Mouse (Mus musculus) heart, embryonic 10.5 days (tissue): Measurements from ENCODE around the gene Gm42674. TPM values are rescaled to one million over a fixed set of nuclear protein-coding genes. Genes with fewer than 3 reads are reported as not detected.

Experiments used
- DNase-seq: peaks from one replicate; pipeline ENCODE4 v3.0.0-alpha.2; 2017; ENCODE audit warnings: low spot score
- H3K27ac ChIP-seq: fragments of 300-500 bp; sonication (generic); 2 replicates; pipeline ENCODE4 v1.5.1; 2016; ENCODE audit warnings: mild to moderate bottlenecking
- H3K27me3 ChIP-seq: fragments of 300-500 bp; sonication (generic); 2 replicates; pipeline ENCODE4 v1.6.1; 2016; ENCODE audit warnings: mild to moderate bottlenecking; ENCODE audit not compliant: poor library complexity, insufficient read depth, severe bottlenecking
- H3K36me3 ChIP-seq: fragments of 300-500 bp; sonication (generic); 2 replicates; pipeline ENCODE4 v1.6.1; 2016; ENCODE audit warnings: mild to moderate bottlenecking, moderate library complexity
- H3K4me1 ChIP-seq: fragments of 300-500 bp; sonication (generic); 2 replicates; pipeline ENCODE4 v1.6.1; 2016; ENCODE audit warnings: mild to moderate bottlenecking
- H3K4me3 ChIP-seq: fragments of 300-500 bp; sonication (generic); 2 replicates; pipeline ENCODE4 v1.5.1; 2016; ENCODE audit warnings: mild to moderate bottlenecking, moderate library complexity
- H3K9me3 ChIP-seq: fragments of 300-500 bp; sonication (generic); 2 replicates; pipeline ENCODE4 v1.6.1; 2016; ENCODE audit warnings: mild to moderate bottlenecking, moderate library complexity
- WGBS: fragments of 180-500 bp; shearing (Covaris S2); methylation state at CpG from one replicate; pipeline ENCODE4 v1.1.7; 2016; 5-methylcytosine and 5-hydroxymethylcytosine counted together
- polyA plus RNA-seq: library from polyadenylated mRNA; unstranded; fragments of >200 nt; fragmentation: Nextera tagmentation; extraction: Ambion mirVana; gene quantifications from 2 replicates; pipeline ENCODE4 v1.2.1, GENCODE M21; 2016

The Gm42674 gene
- polyA plus RNA-seq, 1 experiment from 2014 or later = not detected

- Histone ChIP-seq H3K4me3 (no peak overlapping the region), H3K9me3 (no peaks in the 10 kb centered on the region), H3K27ac (0 out of 2 replicates have a peak overlapping the region, but pooled peaks have one; percentile 4), H3K27me3 (no peaks in the 10 kb centered on the region), H3K4me1 (0 out of 2 replicates have a peak, but pooled peaks cover 14% of the 10 kb centered on the region), H3K36me3 (no peaks in the 10 kb centered on the region)
- DNase-seq = peak; percentile 67
- 64% methylated on average over 8 of the region's 8 CpGs for WGBS
Measured at GRCm38 (mm10) chr3:90600458-90601195, 1.1 kb upstream of the Gm42674 start.

- no peaks in the 10 kb centered on the region for H3K27me3 ChIP-seq
- H3K4me3 ChIP-seq = no peak within 1 kb of the TSS
- DNase-seq = no peak
- 0 out of 2 replicates have a peak within 1 kb of the TSS, but pooled peaks have one; percentile 13 for H3K27ac ChIP-seq
- no peaks in the 10 kb centered on the region for H3K9me3 ChIP-seq
- WGBS = 47% methylated on average over 3 of the region's 3 CpGs
- H3K4me1 ChIP-seq = 0 out of 2 replicates have a peak, but pooled peaks cover 15% of the 10 kb centered on the region
- H3K36me3 ChIP-seq = no peaks in the 10 kb centered on the region
Measured at GRCm38 (mm10) chr3:90603623-90604022, 1.9 kb downstream of the Gm42674 start, which contains the start of gene S100a4. Gene S100a4 (plus strand): TSS chr3:90603771.

- Histone ChIP-seq H3K9me3 (no peaks in the 10 kb centered on the region), H3K27ac (0 out of 2 replicates have a peak overlapping the region, but pooled peaks have one; percentile 13), H3K36me3 (no peaks in the 10 kb centered on the region), H3K4me1 (0 out of 2 replicates have a peak, but pooled peaks cover 15% of the 10 kb centered on the region), H3K27me3 (no peaks in the 10 kb centered on the region), H3K4me3 (no peak overlapping the region)
- 69% methylated on average over 4 of the region's 4 CpGs for WGBS
- peak; percentile 82 for DNase-seq
Measured at GRCm38 (mm10) chr3:90604416-90604815, 2.7 kb downstream of the Gm42674 start.

- Histone ChIP-seq H3K27ac (no peak overlapping the region), H3K9me3 (no peaks in the 10 kb centered on the region), H3K4me1 (0 out of 2 replicates have a peak, but pooled peaks cover 15% of the 10 kb centered on the region), H3K36me3 (no peaks in the 10 kb centered on the region), H3K27me3 (no peaks in the 10 kb centered on the region), H3K4me3 (no peak overlapping the region)
- WGBS = 78% methylated on average over 3 of the region's 3 CpGs
- no peak for DNase-seq
Measured at GRCm38 (mm10) chr3:90605049-90605448, 3.3 kb downstream of the Gm42674 start.

- no peak for DNase-seq
- H3K27me3 ChIP-seq = no peaks in the 10 kb centered on the region
- 72% methylated on average over 2 of the region's 2 CpGs for WGBS
- H3K4me3 ChIP-seq = no peak overlapping the region
- no peaks in the 10 kb centered on the region for H3K36me3 ChIP-seq
- 0 out of 2 replicates have a peak, but pooled peaks cover 15% of the 10 kb centered on the region for H3K4me1 ChIP-seq
- H3K27ac ChIP-seq = no peak overlapping the region
- no peaks in the 10 kb centered on the region for H3K9me3 ChIP-seq
Measured at GRCm38 (mm10) chr3:90605736-90606135, 4.0 kb downstream of the Gm42674 start.

- Histone ChIP-seq H3K36me3 (no peaks in the 10 kb centered on the region), H3K9me3 (no peaks in the 10 kb centered on the region), H3K27ac (no peak overlapping the region), H3K4me1 (0 out of 2 replicates have a peak, but pooled peaks cover 15% of the 10 kb centered on the region), H3K4me3 (no peak overlapping the region), H3K27me3 (no peaks in the 10 kb centered on the region)
- WGBS = 86% methylated on average over 6 of the region's 6 CpGs
- DNase-seq = no peak
Measured at GRCm38 (mm10) chr3:90606185-90606584, 4.5 kb downstream of the Gm42674 start.

GRCm38 (mm10) chr3:90607361-90607760, 5.7 kb downstream of the Gm42674 start:
- Histone ChIP-seq H3K4me1 (0 out of 2 replicates have a peak, but pooled peaks cover 15% of the 10 kb centered on the region), H3K27me3 (no peaks in the 10 kb centered on the region), H3K36me3 (no peaks in the 10 kb centered on the region), H3K9me3 (no peaks in the 10 kb centered on the region), H3K4me3 (no peak overlapping the region), H3K27ac (no peak overlapping the region)
- no peak for DNase-seq
- WGBS = 74% methylated on average over 3 of the region's 3 CpGs

GRCm38 (mm10) chr3:90608223-90608622, 6.5 kb downstream of the Gm42674 start, which contains the start of gene S100a5:
Gene S100a5 (plus strand): TSS chr3:90608523.
- WGBS = 53% methylated on average over 3 of the region's 3 CpGs
- Histone ChIP-seq H3K4me1 (peaks cover 19% of the 10 kb centered on the region), H3K9me3 (no peaks in the 10 kb centered on the region), H3K27ac (no peak within 1 kb of the TSS), H3K36me3 (no peaks in the 10 kb centered on the region), H3K4me3 (no peak within 1 kb of the TSS), H3K27me3 (peaks cover 3% of the 10 kb centered on the region; the same call in 1 of the 2 replicates)
- DNase-seq = no peak

GRCm38 (mm10) chr3:90609102-90609501, 7.4 kb downstream of the Gm42674 start:
- DNase-seq = no peak
- Histone ChIP-seq H3K4me3 (no peak overlapping the region), H3K9me3 (no peaks in the 10 kb centered on the region), H3K4me1 (peaks cover 21% of the 10 kb centered on the region), H3K36me3 (no peaks in the 10 kb centered on the region), H3K27me3 (peaks cover 11% of the 10 kb centered on the region; the same call in 1 of the 2 replicates), H3K27ac (no peak overlapping the region)

- H3K36me3 ChIP-seq = no peaks in the 10 kb centered on the region
- no peak overlapping the region for H3K4me3 ChIP-seq
- peaks cover 16% of the 10 kb centered on the region; the same call in 1 of the 2 replicates for H3K27me3 ChIP-seq
- 84% methylated on average over 3 of the region's 3 CpGs for WGBS
- no peak overlapping the region for H3K27ac ChIP-seq
- no peaks in the 10 kb centered on the region for H3K9me3 ChIP-seq
- DNase-seq = no peak
- peaks cover 15% of the 10 kb centered on the region for H3K4me1 ChIP-seq
Measured at GRCm38 (mm10) chr3:90611494-90611893, 9.8 kb downstream of the Gm42674 start.

GRCm38 (mm10) chr3:90612061-90612460, 10.4 kb downstream of the Gm42674 start:
- Histone ChIP-seq H3K36me3 (no peaks in the 10 kb centered on the region), H3K27me3 (peaks cover 16% of the 10 kb centered on the region; the same call in 1 of the 2 replicates), H3K9me3 (no peaks in the 10 kb centered on the region), H3K4me3 (no peak overlapping the region), H3K4me1 (peaks cover 15% of the 10 kb centered on the region), H3K27ac (no peak overlapping the region)
- WGBS = 59% methylated on average over 4 of the region's 4 CpGs
- DNase-seq = no peak

GRCm38 (mm10) chr3:90612728-90613291, 11.1 kb downstream of the Gm42674 start, which contains the start of gene S100a6:
Gene S100a6 (plus strand): TSS chr3:90612882.
- H3K27ac ChIP-seq = peak within 1 kb of the TSS; percentile 30; the same call in 1 of the 2 replicates
- DNase-seq = no peak
- WGBS = under 1% methylated on average over 23 of the region's 23 CpGs
- H3K4me3 ChIP-seq = peak within 1 kb of the TSS; percentile 54
- peaks cover 15% of the 10 kb centered on the region for H3K4me1 ChIP-seq
- H3K9me3 ChIP-seq = no peaks in the 10 kb centered on the region
- no peaks in the 10 kb centered on the region for H3K36me3 ChIP-seq
- peaks cover 16% of the 10 kb centered on the region; the same call in 1 of the 2 replicates for H3K27me3 ChIP-seq
